Comparison of ENCODE assay signal across 16 mouse cellular contexts in genomic region chr6:111054001-111054975, GRCm38 (mm10).
DNase-seq lines count a peak whose midpoint lies in the region; ATAC-seq and TF ChIP-seq lines count a peak whose summit lies in the region.
"Had no signal": no experiment of that assay in that cellular context is flagged by ENCODE, and none has a peak within 500 bp of the region (broad histone marks: within the 10 kb centered on the region; RNA-seq: fewer than 3 reads in every experiment).

No protein-coding gene starts in this region.

- H3K9me3 ChIP-seq in hindbrain, embryonic 14.5 days (ENCODE audit: control insufficient read depth, low read length), result no peaks in the 10 kb centered on the region
- no peaks in the 10 kb centered on the region for H3K9me3 ChIP-seq in hindbrain, embryonic 13.5 days
- no peaks in the 10 kb centered on the region for H3K9me3 ChIP-seq in forebrain, embryonic 11.5 days (ENCODE audit: control insufficient read depth, low read length)
- H3K9me3 ChIP-seq: limb, embryonic 13.5 days; neural tube, embryonic 12.5 days; stomach, embryonic 15.5 days had no signal

- H3K4me3 ChIP-seq in hindbrain, embryonic 14.5 days (replicated peaks; ENCODE audit: low read length), result no peak overlapping the region
- no peak overlapping the region for H3K4me3 ChIP-seq in hindbrain, embryonic 13.5 days
- H3K4me3 ChIP-seq in myocyte, result no peak overlapping the region
- H3K4me3 ChIP-seq in forebrain, embryonic 11.5 days (ENCODE audit: low read depth, low read length), result no peak overlapping the region
- H3K4me3 ChIP-seq: heart, adult 2 months; limb, embryonic 13.5 days; neural tube, embryonic 12.5 days; stomach, embryonic 15.5 days had no signal

- H3K9ac ChIP-seq in hindbrain, embryonic 14.5 days, result no peak overlapping the region
- no peak overlapping the region for H3K9ac ChIP-seq in hindbrain, embryonic 13.5 days
- H3K9ac ChIP-seq in forebrain, embryonic 11.5 days (ENCODE audit: low read length), result no peak overlapping the region
- H3K9ac ChIP-seq: limb, embryonic 13.5 days; neural tube, embryonic 12.5 days; stomach, embryonic 15.5 days had no signal

- DNase-seq in hindbrain, embryonic 14.5 days (ENCODE audit: low spot score), result peak; percentile 36
- peak; percentile 47 for DNase-seq in brain, embryonic 14.5 days (ENCODE audit: low read depth)
- peak; percentile 57 for DNase-seq in layer of hippocampus, adult 9-11 months
- DNase-seq in cerebellum, postnatal 36 days, result no peak
- no peak for DNase-seq in liver
- no peak for DNase-seq in forebrain, embryonic 11.5 days (ENCODE audit: low spot score)
- DNase-seq: heart, adult 2 months; kidney, adult 8-10 months; lung, adult 2 months; retina, postnatal 1 day had no signal

- TF ChIP-seq POLR2A in brain, embryonic 14.5 days (IDR thresholded peaks at IDR 0.05; ENCODE audit: borderline replicate concordance, extremely low read depth, insufficient read depth, insufficient read length, poor library complexity, severe bottlenecking), result no peak
- TF ChIP-seq POLR2A in myocyte (IDR thresholded peaks at IDR 0.05; ENCODE audit: insufficient read length, low read depth), result no peak

- no peaks in the 10 kb centered on the region for H3K4me1 ChIP-seq in hindbrain, embryonic 14.5 days (replicated peaks; ENCODE audit: control insufficient read depth, insufficient read depth, low read length)
- H3K4me1 ChIP-seq in hindbrain, embryonic 13.5 days (replicated peaks), result no peaks in the 10 kb centered on the region
- no peaks in the 10 kb centered on the region for H3K4me1 ChIP-seq in forebrain, embryonic 11.5 days (replicated peaks; ENCODE audit: control insufficient read depth, insufficient read depth, low read length)
- H3K4me1 ChIP-seq: limb, embryonic 13.5 days; neural tube, embryonic 12.5 days; stomach, embryonic 15.5 days had no signal

- no peak overlapping the region for H3K27ac ChIP-seq in hindbrain, embryonic 14.5 days
- no peak overlapping the region for H3K27ac ChIP-seq in hindbrain, embryonic 13.5 days
- no peak overlapping the region for H3K27ac ChIP-seq in forebrain, embryonic 11.5 days (ENCODE audit: low read depth, low read length)
- H3K27ac ChIP-seq: heart, adult 2 months; limb, embryonic 13.5 days; neural tube, embryonic 12.5 days; stomach, embryonic 15.5 days had no signal

- H3K36me3 ChIP-seq in hindbrain, embryonic 14.5 days (replicated peaks; ENCODE audit: control insufficient read depth, insufficient read depth), result no peaks in the 10 kb centered on the region
- H3K36me3 ChIP-seq in hindbrain, embryonic 13.5 days, result no peaks in the 10 kb centered on the region
- no peaks in the 10 kb centered on the region for H3K36me3 ChIP-seq in myocyte (ENCODE audit: control insufficient read depth, insufficient read depth)
- H3K36me3 ChIP-seq in forebrain, embryonic 11.5 days (ENCODE audit: control insufficient read depth, insufficient read depth, low read length), result no peaks in the 10 kb centered on the region
- H3K36me3 ChIP-seq: limb, embryonic 13.5 days; neural tube, embryonic 12.5 days; stomach, embryonic 15.5 days had no signal

- H3ac ChIP-seq in myocyte (ENCODE audit: control insufficient read depth, insufficient read length), result no peak overlapping the region

- no peaks in the 10 kb centered on the region for H3K27me3 ChIP-seq in hindbrain, embryonic 14.5 days (ENCODE audit: control insufficient read depth, insufficient read depth, low read length)
- H3K27me3 ChIP-seq in hindbrain, embryonic 13.5 days, result no peaks in the 10 kb centered on the region
- H3K27me3 ChIP-seq in myocyte (ENCODE audit: control insufficient read depth, insufficient read depth, insufficient read length), result no peaks in the 10 kb centered on the region
- H3K27me3 ChIP-seq in forebrain, embryonic 11.5 days (ENCODE audit: control insufficient read depth, insufficient read depth, low read length), result no peaks in the 10 kb centered on the region
- H3K27me3 ChIP-seq: limb, embryonic 13.5 days; neural tube, embryonic 12.5 days; stomach, embryonic 15.5 days had no signal

- WGBS in hindbrain, embryonic 14.5 days, result 66% methylated on average over 7 of the region's 7 CpGs
- 59% methylated on average over 7 of the region's 7 CpGs for WGBS in hindbrain, embryonic 13.5 days
- WGBS in forebrain, embryonic 11.5 days, result 79% methylated on average over 7 of the region's 7 CpGs

- TF ChIP-seq CTCF in brain, embryonic 14.5 days (IDR thresholded peaks at IDR 0.05; ENCODE audit: borderline replicate concordance, extremely low read depth, insufficient read depth, insufficient read length), result no peak

- no peak for ATAC-seq in hindbrain, embryonic 14.5 days (ENCODE audit: low FRiP score)
- no peak for ATAC-seq in hindbrain, embryonic 13.5 days (ENCODE audit: low FRiP score)
- no peak for ATAC-seq in forebrain, embryonic 11.5 days (replicated peaks; ENCODE audit: low FRiP score)
- ATAC-seq: CD4-positive, CD25-positive, alpha-beta regulatory T cell, adult 4 months had no signal

- H3K4me2 ChIP-seq in hindbrain, embryonic 14.5 days (replicated peaks), result no peak overlapping the region
- no peak overlapping the region for H3K4me2 ChIP-seq in hindbrain, embryonic 13.5 days
- H3K4me2 ChIP-seq in myocyte (ENCODE audit: low read depth), result peak overlapping the region; percentile 50
- no peak overlapping the region for H3K4me2 ChIP-seq in forebrain, embryonic 11.5 days (ENCODE audit: low read depth, low read length, severe bottlenecking)
- H3K4me2 ChIP-seq: limb, embryonic 13.5 days; neural tube, embryonic 12.5 days; stomach, embryonic 15.5 days had no signal

- no peaks in the 10 kb centered on the region for H3K79me2 ChIP-seq in myocyte (ENCODE audit: control insufficient read depth, insufficient read depth)

TF ChIP-seq in myocyte, 11 proteins besides CTCF, POLR2A, EP300 and RAD21:
- TF ChIP-seq MYOD1 (IDR thresholded peaks at IDR 0.05; ENCODE audit: control insufficient read depth in 1 of 3, insufficient read length in 2 of 3, low read depth in 2 of 3) (peak in 2 of 3 experiments; percentile 50 to 59), MYOG (IDR thresholded peaks at IDR 0.05; ENCODE audit: control insufficient read depth in 1 of 3, insufficient read depth in 1 of 3, insufficient read length in 2 of 3, low read depth in 2 of 3) (no peak)

Comparison
In these comparisons a context has a peak if more than half of its experiments do, and no peak if none do; other contexts are left out.
1. DNase-seq: peak in hindbrain, embryonic 14.5 days (single experiment), brain, embryonic 14.5 days (single experiment) and layer of hippocampus, adult 9-11 months (single experiment); none in cerebellum, postnatal 36 days (0 of 2), liver (single experiment) and forebrain, embryonic 11.5 days (single experiment).